Mouse (Mus musculus): ENCODE data around the gene Kmt2e.

DNA sequence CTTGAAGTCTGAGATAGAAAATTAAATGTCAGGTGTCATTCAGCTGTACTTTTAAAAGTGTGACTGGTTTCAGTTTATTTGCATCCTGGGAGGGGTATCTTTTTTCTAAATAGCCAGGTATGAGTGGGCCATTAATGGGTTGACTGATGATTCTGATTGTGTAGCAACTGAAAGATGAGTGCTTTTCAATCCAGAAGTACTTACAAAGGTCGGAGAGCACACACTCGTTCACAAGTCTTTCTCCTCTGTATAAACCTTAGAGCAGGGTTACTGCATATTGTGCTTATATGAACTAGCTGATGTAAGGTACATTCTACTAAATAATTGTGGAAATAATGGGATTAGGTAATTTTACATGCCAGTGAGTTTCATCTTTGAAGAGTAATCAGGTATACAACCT is 2.5 kb downstream of the Kmt2e start:
- TF ChIP-seq CTCF (IDR thresholded peaks at IDR 0.05; ENCODE audit: control insufficient read depth, insufficient read depth, low read length) (no peak), POLR2A (IDR thresholded peaks at IDR 0.05; ENCODE audit: borderline replicate concordance, control insufficient read depth, low read depth, low read length) (no peak)
